18 mouse cellular contexts compared by ENCODE assay signal in genomic region chr1:11395996-11396736, GRCm38 (mm10). TPM values are rescaled to one million over a fixed set of nuclear protein-coding genes. Genes with fewer than 3 reads are reported as not detected.
"Had no signal": no experiment of that assay in that cellular context is flagged by ENCODE, and none has a peak within 500 bp of the region (broad histone marks: within the 10 kb centered on the region; RNA-seq: fewer than 3 reads in every experiment).

No protein-coding gene starts in this region.

- ATAC-seq: lung, postnatal 0 days; midbrain, embryonic 13.5 days; midbrain, embryonic 15.5 days had no signal

- H3K4me2 ChIP-seq: lung, embryonic 15.5 days; midbrain, embryonic 11.5 days; midbrain, embryonic 13.5 days; midbrain, embryonic 15.5 days; neural tube, embryonic 12.5 days; stomach, embryonic 15.5 days had no signal

- H3K9me3 ChIP-seq: lung, embryonic 15.5 days; megakaryocyte, embryonic 14.5 days; midbrain, embryonic 13.5 days; midbrain, embryonic 15.5 days; neural tube, embryonic 12.5 days; stomach, embryonic 15.5 days had no signal

- H3K27me3 ChIP-seq: lung, embryonic 15.5 days; megakaryocyte, embryonic 14.5 days; midbrain, embryonic 13.5 days; midbrain, embryonic 15.5 days; neural tube, embryonic 12.5 days; stomach, embryonic 15.5 days had no signal

- H3K4me3 ChIP-seq: lung, embryonic 15.5 days; megakaryocyte, embryonic 14.5 days; midbrain, embryonic 13.5 days; midbrain, embryonic 15.5 days; neural tube, embryonic 12.5 days; stomach, embryonic 15.5 days had no signal

- H3K9ac ChIP-seq: lung, embryonic 15.5 days; midbrain, embryonic 13.5 days; midbrain, embryonic 15.5 days; neural tube, embryonic 12.5 days; stomach, embryonic 15.5 days had no signal

- DNase-seq: lung, adult 2 months; lung, postnatal 14 days; lung, postnatal 36 days; right cerebral cortex, postnatal 14 days; thymus, adult 2 months; thymus, postnatal 25 days; thymus, postnatal 4 days had no signal

- H3K36me3 ChIP-seq: lung, embryonic 15.5 days; midbrain, embryonic 13.5 days; midbrain, embryonic 15.5 days; neural tube, embryonic 12.5 days; stomach, embryonic 15.5 days had no signal

- H3K4me1 ChIP-seq: lung, embryonic 15.5 days; megakaryocyte, embryonic 14.5 days; midbrain, embryonic 13.5 days; midbrain, embryonic 15.5 days; neural tube, embryonic 12.5 days; stomach, embryonic 15.5 days had no signal

- H3K27ac ChIP-seq: lung, embryonic 15.5 days; macrophage; midbrain, embryonic 13.5 days; midbrain, embryonic 15.5 days; neural tube, embryonic 12.5 days; stomach, embryonic 15.5 days; stomach, postnatal 0 days had no signal

RNA-seq across cellular contexts. Expression of gene A830018L16Rik, which starts 17.7 kb away (rescaled TPM):
- polyA plus RNA-seq: liver, embryonic 16.5 days; macrophage had no signal
